Mouse (Mus musculus): ENCODE data around the gene Psip1.

DNA sequence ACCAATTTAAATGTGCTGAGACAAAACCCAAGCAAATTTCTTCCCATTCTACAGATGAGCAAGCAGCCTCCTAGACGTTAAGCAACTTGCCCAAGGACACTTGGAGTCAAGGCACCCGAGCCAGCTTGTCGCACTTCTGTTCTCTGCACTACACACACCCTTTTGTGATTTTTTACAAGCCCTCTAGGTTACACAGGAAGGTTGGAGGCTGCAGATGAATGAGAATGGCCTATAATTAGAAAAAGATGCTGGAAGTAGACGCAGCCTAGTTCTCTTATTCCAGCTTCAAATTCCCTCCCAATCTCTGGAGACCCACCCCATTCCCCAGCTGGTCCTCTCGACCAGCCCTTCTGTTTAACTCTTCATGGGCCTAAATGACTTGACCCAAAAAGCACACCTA lies 2.9 kb upstream of the Psip1 start:
- no peak for TF ChIP-seq POLR2A (IDR thresholded peaks at IDR 0.05; ENCODE audit: low read depth, low read length)
- TF ChIP-seq CTCF (IDR thresholded peaks at IDR 0.05; ENCODE audit: extremely low read depth, insufficient read length, insufficient replicate concordance, low read depth, low read length), result no peak

All from small intestine, adult 2 months (tissue).